Mouse (Mus musculus): ENCODE data around the gene Npas4.
"Not testable (repeated sequence)": the region's sequence is repeated elsewhere in the genome, so short reads cannot be mapped to it uniquely, and the experiment has no call there.

Gene Npas4

DNA sequence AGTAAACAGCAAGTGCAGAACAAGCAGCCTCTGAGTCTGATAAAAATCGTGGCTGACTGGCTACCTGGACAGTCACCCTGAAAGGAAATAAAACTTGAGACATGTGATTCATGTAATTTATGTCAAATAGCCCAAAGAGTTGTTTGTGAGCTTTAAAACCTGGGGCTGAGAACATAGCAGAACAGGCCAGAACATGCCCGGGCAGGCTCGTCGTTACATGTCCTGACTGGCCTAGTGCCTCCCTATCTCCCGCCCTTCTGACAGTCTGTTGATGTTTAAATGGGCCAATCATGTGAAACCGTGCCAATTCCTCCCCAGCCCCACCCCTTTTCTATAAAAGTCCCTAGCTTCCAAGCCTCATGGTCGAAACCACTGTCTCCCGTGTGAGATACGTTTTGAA, 41.5 kb downstream of the Npas4 start:
- not testable (repeated sequence) for H3K36me3 ChIP-seq (ENCODE audit: control insufficient read depth, insufficient read depth, low read length, poor library complexity, severe bottlenecking); H3K27me3 ChIP-seq (ENCODE audit: control insufficient read depth, insufficient read depth, low read length, poor library complexity, severe bottlenecking); DNase-seq (ENCODE audit: low read depth, low spot score)

DNA sequence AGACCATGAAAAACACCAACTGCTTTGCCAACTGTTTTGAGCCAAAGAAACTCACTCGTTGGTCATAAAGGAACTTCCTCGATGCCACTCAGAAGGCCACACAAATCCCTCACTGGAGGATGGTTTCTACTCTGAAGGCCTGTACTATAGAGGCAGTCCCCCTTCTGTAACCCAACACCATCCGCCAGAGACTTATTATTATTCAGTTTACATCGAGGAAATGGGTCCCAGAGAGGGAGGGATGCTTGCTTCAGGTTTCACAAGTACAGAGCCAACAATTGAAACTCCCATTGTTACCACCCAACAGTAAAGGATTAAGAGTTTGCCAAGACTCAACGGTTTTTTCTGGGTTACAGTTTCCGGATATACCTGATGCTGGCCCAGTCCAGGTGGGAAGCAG, 44.6 kb downstream of the Npas4 start:
- Histone ChIP-seq H3K27me3 (ENCODE audit: control insufficient read depth, insufficient read depth, low read length, poor library complexity, severe bottlenecking) (no peaks in the 10 kb centered on the region; the same call in 1 of the 2 replicates), H3K36me3 (ENCODE audit: control insufficient read depth, insufficient read depth, low read length, poor library complexity, severe bottlenecking) (no peaks in the 10 kb centered on the region)
- no peak for DNase-seq (ENCODE audit: low read depth, low spot score)

DNA sequence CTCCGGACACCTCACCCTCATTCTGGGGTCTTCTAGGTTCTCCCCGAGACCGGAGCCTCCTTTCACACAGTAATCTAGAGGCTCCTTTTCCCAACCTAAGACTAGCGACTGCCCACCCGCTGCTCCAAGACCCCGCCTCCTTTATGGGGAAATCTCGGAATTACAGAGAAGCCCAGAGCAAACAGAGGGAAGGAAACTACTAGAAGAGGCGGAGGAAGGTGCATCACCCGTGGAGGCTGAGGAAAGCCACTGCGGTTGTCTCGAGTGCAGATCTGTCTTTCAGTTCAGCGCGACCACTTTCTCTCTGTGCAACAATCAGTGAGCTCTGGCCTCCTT, 46.9 kb downstream of the Npas4 start:
- no peaks in the 10 kb centered on the region; the same call in 1 of the 2 replicates for H3K27me3 ChIP-seq (ENCODE audit: control insufficient read depth, insufficient read depth, low read length, poor library complexity, severe bottlenecking)
- no peaks in the 10 kb centered on the region for H3K36me3 ChIP-seq (ENCODE audit: control insufficient read depth, insufficient read depth, low read length, poor library complexity, severe bottlenecking)
- DNase-seq (ENCODE audit: low read depth, low spot score), result no peak

DNA sequence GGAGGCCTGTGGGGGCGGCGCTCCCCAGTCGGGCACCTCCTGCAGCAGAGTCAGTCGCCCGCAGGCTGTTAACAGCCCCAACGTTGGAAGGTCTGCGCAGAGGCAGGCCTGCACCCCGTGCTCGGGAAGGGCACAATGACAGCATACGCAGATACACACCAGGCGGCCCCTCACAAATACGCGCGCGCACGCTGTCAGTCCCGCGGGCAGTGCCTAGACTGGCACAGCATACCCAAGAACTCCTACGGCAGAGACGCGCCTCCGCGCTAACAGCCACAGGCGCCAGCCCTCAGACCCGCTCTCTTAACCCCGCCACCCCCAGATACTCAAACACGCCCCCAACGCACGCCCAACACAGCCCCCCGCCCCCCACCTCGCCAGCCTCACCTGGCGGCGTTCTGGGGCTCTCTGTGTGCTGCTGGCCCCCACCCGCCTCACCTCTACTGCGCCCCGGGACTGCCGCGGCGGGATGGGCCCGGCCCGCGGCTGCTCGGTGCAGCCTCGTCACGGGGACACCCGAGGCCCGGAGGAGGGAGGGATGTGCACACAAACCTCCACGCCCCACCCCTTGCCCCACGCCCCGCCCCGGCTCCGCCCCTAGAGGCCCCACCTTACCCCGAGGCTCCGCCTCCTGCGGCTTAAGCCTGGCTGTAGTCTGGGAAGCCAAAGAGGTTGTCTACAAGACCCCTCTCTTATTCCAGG, 47.4 kb downstream of the Npas4 start, which contains the start of gene Peli3:
TSS of gene Peli3 (minus strand) at position 577 of the 702 bp plus-strand sequence.
- DNase-seq (ENCODE audit: low read depth, low spot score), result peak; percentile 80
- H3K36me3 ChIP-seq (ENCODE audit: control insufficient read depth, insufficient read depth, low read length, poor library complexity, severe bottlenecking), result no peaks in the 10 kb centered on the region
- H3K27me3 ChIP-seq (ENCODE audit: control insufficient read depth, insufficient read depth, low read length, poor library complexity, severe bottlenecking), result no peaks in the 10 kb centered on the region; the same call in 1 of the 2 replicates

DNA sequence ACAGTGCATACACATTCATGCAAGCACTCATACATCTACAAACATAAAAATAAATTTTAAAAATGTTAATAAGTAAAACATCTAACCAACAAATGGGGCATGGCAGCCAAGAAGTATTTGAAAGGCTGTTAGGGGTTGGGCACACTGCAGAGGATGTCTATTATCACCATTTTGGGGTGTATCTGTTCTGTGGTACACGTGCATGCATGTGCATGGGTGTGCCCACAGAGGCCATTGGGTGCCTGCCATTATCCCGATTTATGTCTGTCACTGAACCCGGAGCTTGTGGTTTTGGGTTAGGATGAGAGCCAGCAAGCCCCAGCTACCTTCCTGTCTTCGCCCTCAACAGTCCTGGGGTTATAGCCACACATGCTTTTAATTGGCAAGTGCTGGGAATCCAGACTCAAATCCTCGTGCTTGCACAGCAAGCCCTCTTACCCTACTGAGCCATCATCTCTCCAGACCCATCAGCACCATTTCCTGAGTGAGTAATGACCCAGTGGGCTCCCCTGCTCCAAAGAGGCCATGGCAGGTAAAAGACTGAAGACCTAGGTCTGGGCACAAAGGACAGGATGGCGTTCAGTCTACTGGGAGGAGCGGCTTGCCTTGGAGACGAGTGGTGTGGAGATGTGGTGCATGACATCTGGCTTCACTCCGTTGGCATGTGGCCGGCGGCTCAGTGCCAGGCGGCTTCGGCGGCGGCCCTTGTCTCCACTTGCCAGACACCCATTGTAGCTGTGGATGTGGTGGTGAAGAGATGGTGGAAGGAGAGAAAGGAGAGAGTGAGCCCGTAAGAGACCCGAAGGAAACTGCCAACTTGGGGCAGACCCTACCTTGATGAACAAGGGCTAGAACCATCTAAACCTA, 52.4 kb downstream of the Npas4 start:
- Histone ChIP-seq H3K36me3 (ENCODE audit: control insufficient read depth, insufficient read depth, low read length, poor library complexity, severe bottlenecking) (no peaks in the 10 kb centered on the region), H3K27me3 (ENCODE audit: control insufficient read depth, insufficient read depth, low read length, poor library complexity, severe bottlenecking) (no peaks in the 10 kb centered on the region)
- no peak for DNase-seq (ENCODE audit: low read depth, low spot score)

DNA sequence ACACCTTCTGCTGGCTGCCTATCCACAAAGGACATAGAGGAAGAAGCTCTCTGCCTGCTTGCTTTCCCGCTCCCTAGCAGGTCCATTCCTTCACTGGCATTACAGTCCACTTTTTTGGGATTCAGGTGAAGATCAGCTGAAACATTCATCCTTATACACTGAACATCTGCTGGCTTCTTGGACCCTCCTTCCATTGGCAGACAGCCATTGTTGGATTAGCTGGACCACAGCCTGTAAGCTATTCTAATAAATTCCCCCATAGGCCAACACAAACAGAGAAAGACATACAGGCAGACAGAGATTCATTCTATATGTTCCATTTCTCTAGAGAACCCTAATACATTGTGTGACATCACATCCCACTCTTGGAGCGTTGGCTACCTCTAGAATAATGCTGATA, 53.2 kb downstream of the Npas4 start:
- Histone ChIP-seq H3K27me3 (ENCODE audit: control insufficient read depth, insufficient read depth, low read length, poor library complexity, severe bottlenecking) (no peaks in the 10 kb centered on the region), H3K36me3 (ENCODE audit: control insufficient read depth, insufficient read depth, low read length, poor library complexity, severe bottlenecking) (no peaks in the 10 kb centered on the region)
- DNase-seq (ENCODE audit: low read depth, low spot score), result no peak

Data from splenic B cell, adult 2 months (primary cell).